Mouse (Mus musculus): Measurements from ENCODE around the gene Vpreb2.

- TF ChIP-seq CTCF (IDR thresholded peaks at IDR 0.05; ENCODE audit: insufficient read depth, low read depth, low read length) = no peak
- TF ChIP-seq POLR2A (IDR thresholded peaks at IDR 0.05; ENCODE audit: insufficient read depth, low read depth, low read length) = no peak
Measured at GRCm38 (mm10) chr16:17971853-17972252, 8.4 kb upstream of the Vpreb2 start.
